Mouse (Mus musculus) bone marrow, adult 2 months (tissue): ENCODE results near the gene Tenm1.

ENCODE experiments used
- CTCF ChIP-seq: fragments of 200-500 bp; IDR thresholded peaks from 2 replicates; pipeline ENCODE4 v1.5.1; 2011; ENCODE audit warnings: low read length, control low read depth; ENCODE audit not compliant: control insufficient read depth, insufficient read depth
- POLR2A ChIP-seq: fragments of 200-500 bp; IDR thresholded peaks from 2 replicates; pipeline ENCODE4 v1.6.1; 2011; ENCODE audit warnings: low read depth, mild to moderate bottlenecking, control low read depth, low read length, borderline replicate concordance; ENCODE audit not compliant: control insufficient read depth

- TF ChIP-seq POLR2A (no peak), CTCF (no peak)
These were observed 226.6 kb downstream of the Tenm1 start for GRCm38 (mm10) chrX:43202249-43202783.
